Mouse (Mus musculus) lung, postnatal 0 days (tissue): ENCODE results near the gene Brd3os. TPM values are rescaled to one million over a fixed set of nuclear protein-coding genes. Genes with fewer than 3 reads are reported as not detected.

Experiments used
- ATAC-seq: fragments of 200-750 bp; cut with Nextera tagmentation; 2 replicates; pipeline ENCODE4 v1.8.0; 2017; ENCODE audit warnings: moderate library complexity
- DNase-seq: peaks from one replicate; pipeline ENCODE4 v3.0.0-alpha.2; 2016; ENCODE audit warnings: low spot score
- H3K27ac ChIP-seq: fragments of 300-500 bp; sonication (generic); 2 replicates; pipeline ENCODE4 v1.5.1; 2014; ENCODE audit warnings: antibody characterized with exemption, mild to moderate bottlenecking, low read length, mixed read lengths
- H3K27me3 ChIP-seq: fragments of 300-500 bp; sonication (generic); replicated peaks from 2 replicates; pipeline ENCODE4 v1.6.1; 2014; ENCODE audit warnings: low read length, mixed read lengths; ENCODE audit not compliant: insufficient read depth
- H3K36me3 ChIP-seq: fragments of 300-500 bp; sonication (generic); 2 replicates; pipeline ENCODE4 v1.6.1; 2014; ENCODE audit warnings: low read length, mixed read lengths; ENCODE audit not compliant: insufficient read depth
- H3K4me1 ChIP-seq: fragments of 300-500 bp; sonication (generic); 2 replicates; pipeline ENCODE4 v1.6.1; 2014; ENCODE audit warnings: antibody characterized with exemption, low read depth, low read length, mixed read lengths; ENCODE audit not compliant: insufficient read depth
- H3K4me2 ChIP-seq: fragments of 300-500 bp; sonication (generic); replicated peaks from 2 replicates; pipeline ENCODE4 v1.6.1; 2014; ENCODE audit warnings: low read depth, mild to moderate bottlenecking, low read length, moderate library complexity, mixed read lengths
- H3K4me3 ChIP-seq: fragments of 300-500 bp; sonication (generic); 2 replicates; pipeline ENCODE4 v1.5.1; 2014; ENCODE audit warnings: low read depth, low read length
- H3K9ac ChIP-seq: fragments of 300-500 bp; sonication (generic); replicated peaks from 2 replicates; pipeline ENCODE4 v1.6.1; 2014; ENCODE audit warnings: low read depth, mild to moderate bottlenecking
- H3K9me3 ChIP-seq: fragments of 300-500 bp; sonication (generic); 2 replicates; pipeline ENCODE4 v1.6.1; 2016; ENCODE audit warnings: low read length, mixed read lengths
- CTCF ChIP-seq: IDR thresholded peaks from 2 replicates; pipeline ENCODE4 v1.5.1; 2016; ENCODE audit warnings: antibody characterized with exemption, mild to moderate bottlenecking
- EP300 ChIP-seq: IDR thresholded peaks from 2 replicates; pipeline ENCODE4 v1.6.1; 2016; ENCODE audit warnings: antibody characterized with exemption, mild to moderate bottlenecking, control low read depth
- WGBS: fragments of 180-500 bp; shearing (Covaris S2); extraction: QIAGEN DNeasy Blood & Tissue Kit; methylation state at CpG from one replicate; pipeline ENCODE4 v1.1.7; 2014; 5-methylcytosine and 5-hydroxymethylcytosine counted together
- polyA plus RNA-seq: library from polyadenylated mRNA; unstranded; fragments of >200 nt; fragmentation: Nextera tagmentation; extraction: Ambion mirVana; gene quantifications from 2 replicates; pipeline ENCODE4 v1.2.1, GENCODE M21; 2015

Gene Brd3os
- polyA plus RNA-seq, 1 experiment from 2014 or later, result 3.8 TPM

DNA sequence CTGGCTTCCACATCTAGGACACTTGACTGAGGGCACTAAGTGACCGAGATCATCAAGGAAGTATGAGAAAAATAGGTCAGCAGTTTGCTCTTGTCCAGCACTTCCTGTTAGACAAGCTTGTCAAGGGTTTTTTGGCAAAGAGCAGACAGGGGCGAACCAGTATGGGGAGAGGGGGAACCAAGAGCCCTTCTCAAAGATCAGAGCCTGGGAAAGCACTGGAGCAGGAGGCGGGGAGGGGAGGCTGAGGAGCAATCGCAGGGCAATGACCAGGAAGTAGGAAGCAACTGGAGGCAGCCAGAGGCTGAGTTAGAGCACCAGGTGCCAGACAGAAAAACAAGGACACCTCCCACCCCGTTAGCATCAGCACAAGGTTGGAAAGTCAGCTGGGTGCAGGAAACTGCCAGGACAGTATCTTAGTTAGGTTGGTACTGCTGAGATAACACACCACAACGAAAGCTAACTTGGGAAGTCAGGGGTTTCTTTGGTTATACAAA is 23.5 kb upstream of the Brd3os start:
- Histone ChIP-seq H3K4me1 (peaks cover 70% of the 10 kb centered on the region), H3K27me3 (no peaks in the 10 kb centered on the region), H3K9me3 (no peaks in the 10 kb centered on the region), H3K9ac (no peak overlapping the region), H3K27ac (peak overlapping the region; percentile 85), H3K4me3 (no peak overlapping the region), H3K36me3 (no peaks in the 10 kb centered on the region), H3K4me2 (no peak overlapping the region)
- DNase-seq (peak; percentile 93), ATAC-seq (peak; percentile 60)
- 7% methylated on average over 6 of the region's 6 CpGs for WGBS
- TF ChIP-seq CTCF (0 out of 2 replicates have a peak, but pooled peaks have one; percentile 4), EP300 (peak; percentile 80; the same call in 1 of the 2 replicates)

DNA sequence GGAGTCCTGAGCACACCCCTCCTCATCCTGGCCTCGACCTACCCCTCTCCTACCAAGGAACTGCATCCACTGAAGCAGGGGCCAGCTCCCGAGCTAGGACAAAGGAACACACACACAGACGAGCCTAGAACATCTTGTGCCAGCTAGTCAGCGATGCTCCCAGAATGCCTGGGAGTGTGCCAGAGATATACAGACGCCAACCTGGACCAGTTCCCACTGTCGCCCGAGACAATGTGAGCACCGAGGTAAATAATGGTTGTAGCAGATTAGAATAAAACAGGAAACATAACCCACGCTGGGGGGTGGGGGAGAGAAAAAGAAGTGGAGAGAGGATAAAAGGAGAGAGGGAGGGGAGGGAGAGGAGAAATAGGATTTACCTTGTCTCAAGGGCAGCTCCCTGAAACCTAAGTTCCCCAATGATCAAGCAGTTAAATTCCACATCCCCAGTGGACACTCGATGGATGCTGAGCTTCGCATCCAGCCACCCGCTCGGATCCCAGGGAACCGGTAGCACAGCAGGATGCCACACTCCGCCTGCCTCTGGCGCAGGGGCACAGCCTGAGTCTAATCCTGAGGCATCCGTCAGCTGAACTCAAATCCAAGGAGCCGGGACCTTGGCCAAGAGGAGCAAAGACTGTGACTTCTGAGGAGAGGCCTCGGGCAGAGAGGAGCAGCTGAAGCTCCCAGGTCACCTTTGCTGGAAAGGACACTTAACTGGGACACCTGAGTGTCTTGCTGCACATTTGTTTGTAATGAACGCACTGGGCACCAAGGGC is 20.6 kb upstream of the Brd3os start:
- no peak for DNase-seq
- peak overlapping the region; percentile 26 for H3K27ac ChIP-seq
- no peaks in the 10 kb centered on the region for H3K36me3 ChIP-seq
- no peak for ATAC-seq
- no peak overlapping the region for H3K4me2 ChIP-seq
- no peaks in the 10 kb centered on the region for H3K9me3 ChIP-seq
- WGBS, result 40% methylated on average over 20 of the region's 20 CpGs
- H3K4me3 ChIP-seq, result no peak overlapping the region
- H3K9ac ChIP-seq, result no peak overlapping the region
- H3K27me3 ChIP-seq, result no peaks in the 10 kb centered on the region
- TF ChIP-seq CTCF (no peak), EP300 (peak; percentile 69)
- peaks cover 65% of the 10 kb centered on the region for H3K4me1 ChIP-seq

DNA sequence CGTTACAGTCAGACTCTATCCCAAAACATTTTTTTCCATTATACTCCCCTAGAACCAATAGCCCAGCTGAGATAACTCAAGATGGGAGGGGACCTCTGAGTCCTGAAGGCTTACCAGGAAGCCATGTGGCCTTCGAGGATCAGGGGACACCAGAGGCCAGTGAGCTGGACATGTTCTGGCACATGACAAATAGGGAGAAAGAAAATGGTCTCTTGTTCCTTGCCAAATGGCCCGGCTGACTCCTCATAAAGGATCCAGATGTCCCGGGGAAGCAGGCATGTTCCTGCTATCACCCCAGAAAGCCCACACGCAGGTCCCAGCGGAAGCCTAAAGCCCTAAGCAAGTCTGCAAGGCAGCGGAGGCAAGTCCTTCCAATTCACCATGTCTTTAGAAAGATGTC is 18.5 kb upstream of the Brd3os start:
- Histone ChIP-seq H3K36me3 (no peaks in the 10 kb centered on the region), H3K4me1 (peaks cover 51% of the 10 kb centered on the region), H3K9me3 (no peaks in the 10 kb centered on the region), H3K27me3 (no peaks in the 10 kb centered on the region), H3K9ac (no peak overlapping the region), H3K4me2 (peak overlapping the region; percentile 94; the same call in 1 of the 2 replicates), H3K4me3 (no peak overlapping the region), H3K27ac (0 out of 2 replicates have a peak overlapping the region, but pooled peaks have one; percentile 27)
- DNase-seq (peak; percentile 74), ATAC-seq (peak; percentile 2; the same call in 1 of the 2 replicates)
- WGBS, result 58% methylated on average over 7 of the region's 7 CpGs
- TF ChIP-seq EP300 (peak; percentile 17; the same call in 1 of the 2 replicates), CTCF (no peak)

DNA sequence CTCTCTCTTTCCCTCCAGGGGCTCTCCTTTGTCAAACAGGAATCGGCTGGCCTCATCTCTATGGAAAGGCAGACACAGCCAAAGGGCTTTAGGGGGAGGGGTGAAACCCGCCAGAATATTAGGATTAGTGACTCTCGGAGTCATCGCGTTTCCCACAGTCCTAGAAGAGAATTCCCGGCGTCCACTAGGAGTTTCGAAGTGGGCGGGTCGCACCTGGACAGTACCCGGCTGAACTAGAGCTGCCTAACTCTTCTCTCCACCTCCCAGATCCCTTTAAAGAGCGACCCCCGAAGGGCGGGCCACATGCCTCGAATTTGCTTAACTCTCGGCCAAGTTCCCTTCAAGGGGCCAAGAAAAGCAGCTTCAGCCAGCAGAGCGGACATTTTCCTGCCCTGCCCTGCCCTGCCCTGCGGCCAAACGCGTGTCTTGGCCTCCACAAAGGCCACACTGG is 16.9 kb upstream of the Brd3os start:
- WGBS, result 4% methylated on average over 20 of the region's 20 CpGs
- Histone ChIP-seq H3K9ac (peak overlapping the region; percentile 73), H3K27me3 (no peaks in the 10 kb centered on the region), H3K9me3 (no peaks in the 10 kb centered on the region), H3K36me3 (no peaks in the 10 kb centered on the region), H3K4me2 (peak overlapping the region; percentile 94), H3K4me3 (peak overlapping the region; percentile 71), H3K4me1 (peaks cover 40% of the 10 kb centered on the region), H3K27ac (peak overlapping the region; percentile 87)
- peak; percentile 74 for DNase-seq
- TF ChIP-seq EP300 (no peak), CTCF (no peak; the same call in 1 of the 2 replicates)
- no peak for ATAC-seq

DNA sequence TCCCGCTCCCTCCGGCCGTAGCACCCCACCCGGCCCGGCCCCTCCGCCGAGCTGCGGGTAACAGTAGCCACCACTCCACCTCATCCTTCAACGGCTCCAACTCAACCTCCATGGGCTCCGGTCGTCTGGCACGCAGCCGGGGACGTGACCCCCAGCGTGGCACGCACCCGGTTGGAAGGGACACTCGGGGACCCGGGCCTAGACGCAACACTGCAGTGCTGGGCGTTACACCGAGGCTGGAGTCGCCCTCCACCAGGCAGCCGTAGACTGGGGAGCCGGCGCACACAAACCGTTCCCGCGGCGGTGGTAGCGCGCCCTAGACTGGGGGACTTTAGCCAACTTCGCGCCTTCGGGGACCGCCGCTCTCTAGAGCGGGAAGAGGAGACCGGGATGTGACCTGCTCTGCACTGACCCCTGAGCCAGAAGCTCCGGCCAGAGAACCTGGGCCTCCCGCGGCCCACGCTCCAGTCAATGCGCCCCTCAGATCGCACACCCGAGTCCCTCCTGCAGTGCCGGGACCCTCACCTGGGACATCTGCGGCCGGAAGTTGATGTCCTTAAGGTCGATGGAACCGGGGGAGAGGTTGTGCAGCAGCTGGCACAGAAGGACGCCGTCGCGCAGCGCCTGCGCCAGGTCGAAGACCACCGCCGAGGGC is 16.2 kb upstream of the Brd3os start:
- Histone ChIP-seq H3K9ac (peak overlapping the region; percentile 73), H3K4me3 (peak overlapping the region; percentile 71), H3K4me2 (peak overlapping the region; percentile 94), H3K27me3 (no peaks in the 10 kb centered on the region), H3K27ac (peak overlapping the region; percentile 87), H3K4me1 (peaks cover 38% of the 10 kb centered on the region), H3K9me3 (no peaks in the 10 kb centered on the region), H3K36me3 (no peaks in the 10 kb centered on the region)
- ATAC-seq, result 0 out of 2 replicates have a peak, but pooled peaks have one; percentile 2
- 3% methylated on average over 53 of the region's 60 CpGs for WGBS
- DNase-seq, result no peak
- TF ChIP-seq CTCF (no peak), EP300 (no peak)

DNA sequence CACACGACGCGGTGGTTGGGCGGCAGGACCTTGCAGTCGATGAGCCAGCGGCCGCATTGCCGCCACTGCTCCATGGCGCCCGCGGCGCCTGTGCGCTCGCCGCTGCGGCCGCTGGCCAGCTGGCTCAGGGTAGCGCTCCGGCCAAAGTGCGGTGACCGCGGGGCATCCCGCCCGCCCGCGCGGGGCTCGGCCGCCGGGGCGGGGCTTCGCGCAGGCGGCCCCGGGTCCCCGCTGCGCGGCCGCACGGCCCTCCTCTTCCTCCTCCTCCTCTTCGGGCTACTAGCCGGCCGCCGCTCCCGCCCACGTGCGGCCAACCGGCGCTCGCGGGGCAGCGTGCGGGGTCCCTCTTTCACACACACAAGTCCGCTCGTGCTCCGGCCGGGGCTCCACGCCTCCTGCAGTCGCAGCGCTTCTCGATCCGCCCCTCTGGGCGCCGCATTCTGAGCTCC is 15.7 kb upstream of the Brd3os start:
- no peak for TF ChIP-seq CTCF
- TF ChIP-seq EP300, result no peak
- no peaks in the 10 kb centered on the region for H3K27me3 ChIP-seq
- peaks cover 33% of the 10 kb centered on the region for H3K4me1 ChIP-seq
- 0% methylated on average over 56 of the region's 64 CpGs for WGBS
- DNase-seq (no peak), ATAC-seq (peak; percentile 48)
- H3K4me3 ChIP-seq, result peak overlapping the region; percentile 71
- peak overlapping the region; percentile 73 for H3K9ac ChIP-seq
- H3K36me3 ChIP-seq, result no peaks in the 10 kb centered on the region
- H3K27ac ChIP-seq, result peak overlapping the region; percentile 87
- peak overlapping the region; percentile 94 for H3K4me2 ChIP-seq
- H3K9me3 ChIP-seq, result no peaks in the 10 kb centered on the region
